Mouse (Mus musculus): ENCODE data around the gene Tigd4.

- TF ChIP-seq CTCF (IDR thresholded peaks at IDR 0.05; ENCODE audit: low read depth) = no peak
- TF ChIP-seq EP300 (IDR thresholded peaks at IDR 0.05; ENCODE audit: low read depth) = no peak
Observed at GRCm38 (mm10) chr3:84582913-84583276, 10.5 kb upstream of the Tigd4 start.
